In the genomic region with DNA sequence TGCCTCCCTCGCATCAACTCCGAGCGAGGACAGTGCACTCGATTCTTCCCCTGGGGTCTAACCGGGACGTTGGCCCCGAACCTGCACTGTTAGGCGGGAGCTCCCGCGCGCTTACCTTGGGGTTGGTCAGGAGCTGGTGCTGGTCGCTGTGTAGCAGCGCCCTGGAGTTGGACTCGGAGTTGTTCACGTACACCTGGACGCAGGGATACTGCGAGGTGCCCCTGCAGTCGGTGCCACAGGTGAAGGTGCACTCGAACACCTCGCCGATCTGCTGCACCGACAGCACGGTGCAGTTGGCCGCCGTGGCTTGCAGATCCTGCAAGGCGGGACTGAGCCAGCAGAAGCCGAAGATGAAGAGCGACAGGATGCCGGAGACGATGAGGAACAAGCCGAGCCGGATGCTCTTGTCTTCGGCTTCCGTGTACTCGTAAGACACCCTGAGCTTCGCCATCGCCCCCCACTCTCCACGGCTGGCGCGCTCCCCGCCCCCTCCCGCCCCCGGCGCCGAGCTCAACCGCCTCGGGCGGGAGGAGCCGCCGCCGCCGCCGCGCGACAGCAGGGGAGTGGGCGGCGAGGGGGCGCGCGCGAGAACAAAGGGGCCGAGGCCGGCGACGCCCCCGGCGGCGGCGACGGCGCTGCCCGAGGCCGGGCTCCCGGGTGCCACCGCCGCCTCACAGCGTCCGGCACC, we compare ENCODE assay signal across 8 mouse cellular contexts. TPM values are rescaled to one million over a fixed set of nuclear protein-coding genes. Genes with fewer than 3 reads are reported as not detected.
DNase-seq lines count a peak whose midpoint lies in the region; ATAC-seq and TF ChIP-seq lines count a peak whose summit lies in the region.

No protein-coding gene starts in this region.

- no peak for ATAC-seq in G1E (ENCODE audit: extremely low read depth, insufficient number of reproducible peaks, low FRiP score, poor library complexity, severe bottlenecking)

- H3K27ac ChIP-seq in cortical plate, adult 2 months (ENCODE audit: insufficient read depth, low read length), result peak overlapping the region; percentile 37; the same call in 1 of the 2 replicates
- peak overlapping the region; percentile 89 for H3K27ac ChIP-seq in midbrain, embryonic 10.5 days (replicated peaks)

- peak overlapping the region; percentile 63; the same call in 1 of the 2 replicates for H3K4me3 ChIP-seq in G1E (ENCODE audit: low read depth, low read length)
- peak overlapping the region; percentile 93 for H3K4me3 ChIP-seq in cortical plate, adult 2 months (ENCODE audit: insufficient read depth, low read length)
- peak overlapping the region; percentile 71 for H3K4me3 ChIP-seq in midbrain, embryonic 10.5 days

- no peak for TF ChIP-seq CTCF in G1E (IDR thresholded peaks at IDR 0.05; ENCODE audit: low read depth, low read length)
- TF ChIP-seq CTCF in cortical plate, adult 2 months (IDR thresholded peaks at IDR 0.05; ENCODE audit: extremely low read depth, insufficient read depth, low read length), result no peak

- H3K4me1 ChIP-seq in G1E (ENCODE audit: insufficient read depth, low read depth, low read length), result peaks cover 4% of the 10 kb centered on the region; the same call in 1 of the 2 replicates
- H3K4me1 ChIP-seq in cortical plate, adult 2 months (ENCODE audit: control insufficient read depth, insufficient read depth, low read length), result no peaks in the 10 kb centered on the region; the same call in 1 of the 2 replicates
- H3K4me1 ChIP-seq in midbrain, embryonic 10.5 days, result peaks cover 25% of the 10 kb centered on the region

- intact Hi-C loops in left cerebral cortex, postnatal 36 days (cut with DNase I), result loop anchor here (5.0 kb wide), 2 partner anchors 46 to 141 kb away; no protein-coding TSS in a partner anchor

- peak; percentile 22 for DNase-seq in adrenal gland, adult 2 months
- DNase-seq in adrenal gland, adult 18-20 months (ENCODE audit: low spot score in 2 of 2), result no peak
- no peak for DNase-seq in G1E (ENCODE audit: low spot score)
- DNase-seq in heart, postnatal 4 days, result peak; percentile 25
- peak; percentile 56 to 69 for DNase-seq in left cerebral cortex, postnatal 36 days (ENCODE audit: low spot score in 2 of 2)
- peak; percentile 76 for DNase-seq in midbrain, embryonic 10.5 days (ENCODE audit: low spot score)
- peak; percentile 64 for DNase-seq in splenic B cell, adult 2 months (ENCODE audit: low read depth, low spot score)

- H3K27me3 ChIP-seq in G1E (ENCODE audit: insufficient read depth, low read length), result peaks cover 12% of the 10 kb centered on the region
- peaks cover 23% of the 10 kb centered on the region for H3K27me3 ChIP-seq in midbrain, embryonic 10.5 days (ENCODE audit: low read depth, poor library complexity, severe bottlenecking)
- no peaks in the 10 kb centered on the region for H3K27me3 ChIP-seq in splenic B cell, adult 2 months (ENCODE audit: control insufficient read depth, insufficient read depth, low read length, poor library complexity, severe bottlenecking)

- peaks cover 16% of the 10 kb centered on the region for H3K9me3 ChIP-seq in G1E (replicated peaks)
- H3K9me3 ChIP-seq in midbrain, embryonic 10.5 days (replicated peaks), result peaks cover 5% of the 10 kb centered on the region; the same call in 1 of the 2 replicates

- WGBS in midbrain, embryonic 10.5 days, result 5% methylated on average over 74 of the region's 78 CpGs

- H3K36me3 ChIP-seq in G1E (replicated peaks), result no peaks in the 10 kb centered on the region
- no peaks in the 10 kb centered on the region for H3K36me3 ChIP-seq in midbrain, embryonic 10.5 days
- H3K36me3 ChIP-seq in splenic B cell, adult 2 months (ENCODE audit: control insufficient read depth, insufficient read depth, low read length, poor library complexity, severe bottlenecking), result no peaks in the 10 kb centered on the region

- no peak for TF ChIP-seq POLR2A in cortical plate, adult 2 months (IDR thresholded peaks at IDR 0.05; ENCODE audit: extremely low read depth, insufficient read depth, low read length)

RNA-seq across cellular contexts. Expression of gene Kcnmb4, which starts 0.5 kb away (rescaled TPM):
- 1 to 10 TPM in 1 of 2 experiments, under 1 TPM in 1; 0.49 to 6.7 TPM for total RNA-seq in adrenal gland, adult 2 months (2021)
- 2.5 and 22.9 TPM in 2 replicates for polyA plus RNA-seq in adrenal gland, adult 2 months (2012; rRNA removed)
- total RNA-seq in adrenal gland, adult 18-20 months (2021), result 10 to 100 TPM in 1 of 2 experiments, under 1 TPM in 1; 0.66 to 10.4 TPM
- total RNA-seq in G1E (2014; fragmentation: Nextera tagmentation) (not detected in 2 replicates), G1E (2017) (0.44 TPM in 1 of 2 replicates, not detected in the other)
- 0.15 TPM in 1 of 2 replicates, not detected in the other for polyA plus RNA-seq in G1E (2012)
- 117 and 129 TPM in 2 replicates for polyA plus RNA-seq in cortical plate, adult 2 months (2012; rRNA removed)
- 1 to 10 TPM; 2.6 to 2.9 TPM for total RNA-seq in heart, postnatal 4 days (2021)
- 100 to 1,000 TPM in 1 of 2 experiments, 10 to 100 TPM in 1; 97.0 to 125 TPM for total RNA-seq in left cerebral cortex, postnatal 36 days (2021)
- polyA plus RNA-seq in midbrain, embryonic 10.5 days (2016; fragmentation: Nextera tagmentation; extraction: Ambion mirVana), result 7.5 and 10.6 TPM in 2 replicates

Comparison
In these comparisons a context has a peak if more than half of its experiments do, and no peak if none do; other contexts are left out.
1. DNase-seq: peak in adrenal gland, adult 2 months (single experiment), heart, postnatal 4 days (single experiment), left cerebral cortex, postnatal 36 days (2 of 2), midbrain, embryonic 10.5 days (single experiment) and splenic B cell, adult 2 months (single experiment); none in adrenal gland, adult 18-20 months (0 of 2) and G1E (single experiment).
2. RNA of gene Kcnmb4, which starts 0.5 kb away (total RNA-seq): 97.0 to 125 TPM in left cerebral cortex, postnatal 36 days; 0.66 to 10.4 TPM in adrenal gland, adult 18-20 months, 0.49 to 6.7 TPM in adrenal gland, adult 2 months, 2.6 to 2.9 TPM in heart, postnatal 4 days and 0.44 TPM in G1E; every median in the first group is over 4 times any median in the second.
3. Peak in every context shown above with its lines, with median percentiles within 50 percentile points of each other: H3K4me3 ChIP-seq.